In genomic region chr2:30715720-30716310, GRCm38 (mm10) we compare ENCODE assay signal across 7 mouse cellular contexts.
A peak's percentile ranks its signal among the peaks of the same experiment; 100 is the strongest.
DNase-seq lines count a peak whose midpoint lies in the region; ATAC-seq and TF ChIP-seq lines count a peak whose summit lies in the region.

No protein-coding gene starts in this region.

- no peaks in the 10 kb centered on the region for H3K36me3 ChIP-seq in kidney, postnatal 0 days (ENCODE audit: insufficient read depth, low read length)
- no peaks in the 10 kb centered on the region for H3K36me3 ChIP-seq in embryonic facial prominence, embryonic 14.5 days (ENCODE audit: control insufficient read depth, insufficient read depth, low read length)
- no peaks in the 10 kb centered on the region for H3K36me3 ChIP-seq in hindbrain, embryonic 11.5 days (ENCODE audit: control insufficient read depth, insufficient read depth, low read length)
- H3K36me3 ChIP-seq in myocyte (ENCODE audit: control insufficient read depth, insufficient read depth) = no peaks in the 10 kb centered on the region

- H3ac ChIP-seq in myocyte (ENCODE audit: control insufficient read depth, insufficient read length) = no peak overlapping the region

- no peak for TF ChIP-seq POLR2A in myocyte (IDR thresholded peaks at IDR 0.05; ENCODE audit: insufficient read length, low read depth)

- peaks cover 6% of the 10 kb centered on the region for H3K79me2 ChIP-seq in myocyte (ENCODE audit: control insufficient read depth, insufficient read depth)

- H3K9me3 ChIP-seq in kidney, postnatal 0 days (replicated peaks; ENCODE audit: low read length) = no peaks in the 10 kb centered on the region
- no peaks in the 10 kb centered on the region for H3K9me3 ChIP-seq in embryonic facial prominence, embryonic 14.5 days (ENCODE audit: control insufficient read depth, low read length)
- H3K9me3 ChIP-seq in hindbrain, embryonic 11.5 days (ENCODE audit: control insufficient read depth, low read length) = no peaks in the 10 kb centered on the region

- peak overlapping the region; percentile 99 for H3K27ac ChIP-seq in kidney, postnatal 0 days
- peak overlapping the region; percentile 99 for H3K27ac ChIP-seq in embryonic facial prominence, embryonic 14.5 days (replicated peaks; ENCODE audit: low read depth, low read length)
- peak overlapping the region; percentile 100 for H3K27ac ChIP-seq in hindbrain, embryonic 11.5 days (ENCODE audit: low read depth, low read length)

- H3K27me3 ChIP-seq in kidney, postnatal 0 days (ENCODE audit: insufficient read depth, low read length) = no peaks in the 10 kb centered on the region
- H3K27me3 ChIP-seq in embryonic facial prominence, embryonic 14.5 days (replicated peaks; ENCODE audit: control insufficient read depth, insufficient read depth, low read length) = no peaks in the 10 kb centered on the region
- H3K27me3 ChIP-seq in hindbrain, embryonic 11.5 days (ENCODE audit: control insufficient read depth, insufficient read depth, low read length) = no peaks in the 10 kb centered on the region
- no peaks in the 10 kb centered on the region for H3K27me3 ChIP-seq in myocyte (ENCODE audit: control insufficient read depth, insufficient read depth, insufficient read length)

- WGBS in kidney, postnatal 0 days = 64% methylated on average over 4 of the region's 4 CpGs
- WGBS in embryonic facial prominence, embryonic 14.5 days = 75% methylated on average over 3 of the region's 4 CpGs
- 69% methylated on average over 4 of the region's 4 CpGs for WGBS in hindbrain, embryonic 11.5 days

- ATAC-seq in kidney, postnatal 0 days (replicated peaks; ENCODE audit: low FRiP score, low read depth) = no peak
- no peak for ATAC-seq in embryonic facial prominence, embryonic 14.5 days (ENCODE audit: low read depth)
- no peak for ATAC-seq in hindbrain, embryonic 11.5 days (ENCODE audit: low FRiP score)

- peak overlapping the region; percentile 41; the same call in 1 of the 2 replicates for H3K4me2 ChIP-seq in kidney, postnatal 0 days (ENCODE audit: low read length)
- peak overlapping the region; percentile 75; the same call in 1 of the 2 replicates for H3K4me2 ChIP-seq in embryonic facial prominence, embryonic 14.5 days (ENCODE audit: low read depth, low read length)
- no peak overlapping the region for H3K4me2 ChIP-seq in hindbrain, embryonic 11.5 days (replicated peaks; ENCODE audit: low read depth, low read length)
- peak overlapping the region; percentile 99 for H3K4me2 ChIP-seq in myocyte (ENCODE audit: low read depth)

- no peak for TF ChIP-seq CTCF in kidney, postnatal 0 days (IDR thresholded peaks at IDR 0.05; ENCODE audit: low read depth)

- H3K4me3 ChIP-seq in kidney, postnatal 0 days (replicated peaks; ENCODE audit: low read depth, low read length) = no peak overlapping the region
- no peak overlapping the region for H3K4me3 ChIP-seq in embryonic facial prominence, embryonic 14.5 days (ENCODE audit: low read depth, low read length)
- no peak overlapping the region for H3K4me3 ChIP-seq in hindbrain, embryonic 11.5 days (ENCODE audit: low read depth, low read length)
- peak overlapping the region; percentile 46 for H3K4me3 ChIP-seq in myocyte

- H3K9ac ChIP-seq in kidney, postnatal 0 days (ENCODE audit: low read depth, low read length) = peak overlapping the region; percentile 52; the same call in 1 of the 2 replicates
- no peak overlapping the region for H3K9ac ChIP-seq in embryonic facial prominence, embryonic 14.5 days (ENCODE audit: low read depth, low read length)
- H3K9ac ChIP-seq in hindbrain, embryonic 11.5 days (ENCODE audit: low read depth, low read length) = no peak overlapping the region; the same call in 1 of the 2 replicates

- no peak for DNase-seq in kidney, postnatal 0 days (ENCODE audit: low spot score)
- no peak for DNase-seq in kidney, postnatal 10 days
- no peak for DNase-seq in embryonic facial prominence, embryonic 14.5 days (ENCODE audit: low spot score)
- no peak for DNase-seq in hindbrain, embryonic 11.5 days (ENCODE audit: low spot score)
- no peak for DNase-seq in layer of hippocampus, postnatal 36 days
- no peak for DNase-seq in ovary, postnatal 10 days (ENCODE audit: low spot score)

- H3K4me1 ChIP-seq in kidney, postnatal 0 days (replicated peaks; ENCODE audit: insufficient read depth, low read length) = peaks cover 64% of the 10 kb centered on the region
- peaks cover 73% of the 10 kb centered on the region for H3K4me1 ChIP-seq in embryonic facial prominence, embryonic 14.5 days (ENCODE audit: control insufficient read depth, insufficient read depth, low read length)
- H3K4me1 ChIP-seq in hindbrain, embryonic 11.5 days (replicated peaks; ENCODE audit: control insufficient read depth, insufficient read depth, low read length) = peaks cover 51% of the 10 kb centered on the region

TF ChIP-seq in myocyte, 11 proteins besides CTCF, POLR2A, EP300 and RAD21:
- TF ChIP-seq MYOD1 (IDR thresholded peaks at IDR 0.05; ENCODE audit: control insufficient read depth in 1 of 3, insufficient read length in 2 of 3, low read depth in 2 of 3) = no peak
- no peak for TF ChIP-seq MYOG (IDR thresholded peaks at IDR 0.05; ENCODE audit: control insufficient read depth in 1 of 3, insufficient read depth in 1 of 3, insufficient read length in 2 of 3, low read depth in 2 of 3)
- no peak for TF ChIP-seq SRF (IDR thresholded peaks at IDR 0.05; ENCODE audit: control insufficient read depth, insufficient read length, low read depth)
- no peak for TF ChIP-seq REST (IDR thresholded peaks at IDR 0.05; ENCODE audit: insufficient read depth, insufficient read length)
